Mouse (Mus musculus): ENCODE results near the gene Xrcc6.
A peak's percentile ranks its signal among the peaks of the same experiment; 100 is the strongest.
"Not testable (repeated sequence)": the region's sequence is repeated elsewhere in the genome, so short reads cannot be mapped to it uniquely, and the experiment has no call there.

Gene Xrcc6

DNA sequence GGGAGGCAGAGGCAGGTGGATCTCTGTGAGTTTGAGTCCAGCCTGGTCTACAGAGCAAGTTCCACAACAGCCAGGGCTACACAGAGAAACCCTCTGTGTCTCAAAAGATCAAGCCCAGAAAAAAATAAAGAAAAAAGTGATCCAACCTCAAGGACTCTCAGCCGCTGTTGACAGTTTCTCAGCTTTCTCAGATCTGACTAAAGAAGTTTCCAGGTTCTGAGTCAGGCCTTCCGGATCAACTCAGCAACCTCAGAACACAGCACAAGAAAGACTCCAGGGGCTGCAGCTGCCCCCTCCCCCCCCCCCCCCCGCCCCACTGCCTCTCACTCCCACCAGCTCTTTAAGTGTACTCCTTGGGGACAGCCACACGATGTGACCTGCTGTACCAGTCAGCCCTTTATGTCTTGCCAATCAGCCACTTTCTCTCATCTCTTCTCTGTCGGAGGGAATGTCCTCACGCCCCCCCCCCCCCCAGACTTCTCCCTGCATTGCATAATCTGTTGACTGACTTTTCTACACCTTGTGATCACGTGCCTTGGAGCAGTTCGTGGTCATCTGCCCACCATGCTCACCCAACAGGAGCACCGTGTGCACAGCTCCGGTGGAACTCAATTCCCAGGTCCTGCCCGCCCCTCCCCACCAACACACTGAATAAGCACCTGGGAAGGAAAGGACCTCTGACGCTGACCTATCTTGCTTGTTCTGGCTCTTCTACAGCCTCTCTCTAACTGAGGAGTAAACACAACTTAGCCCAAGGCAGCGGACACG lies 21.4 kb upstream of the Xrcc6 start:
- no peak for DNase-seq (ENCODE audit: low read depth, low spot score)

DNA sequence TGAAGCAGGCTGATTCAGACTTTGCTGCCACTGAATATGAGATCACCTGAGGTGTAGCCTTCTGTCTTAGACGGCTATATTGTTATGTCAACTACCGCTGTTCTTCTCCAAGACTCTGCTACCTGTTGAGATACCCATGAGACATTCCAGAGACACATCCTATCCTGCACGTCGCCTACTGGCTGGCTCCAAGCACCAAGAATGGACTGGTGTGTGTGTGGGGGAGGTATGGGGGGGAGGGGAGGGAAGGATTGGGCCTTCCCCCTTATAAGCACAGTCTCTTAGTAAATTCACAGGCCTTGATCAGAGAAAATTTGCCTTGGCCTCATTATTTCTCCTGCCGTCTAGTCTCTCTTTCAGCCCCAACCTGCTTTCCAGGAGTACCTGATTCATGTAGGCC lies 19.8 kb upstream of the Xrcc6 start:
- no peak for DNase-seq (ENCODE audit: low read depth, low spot score)

DNA sequence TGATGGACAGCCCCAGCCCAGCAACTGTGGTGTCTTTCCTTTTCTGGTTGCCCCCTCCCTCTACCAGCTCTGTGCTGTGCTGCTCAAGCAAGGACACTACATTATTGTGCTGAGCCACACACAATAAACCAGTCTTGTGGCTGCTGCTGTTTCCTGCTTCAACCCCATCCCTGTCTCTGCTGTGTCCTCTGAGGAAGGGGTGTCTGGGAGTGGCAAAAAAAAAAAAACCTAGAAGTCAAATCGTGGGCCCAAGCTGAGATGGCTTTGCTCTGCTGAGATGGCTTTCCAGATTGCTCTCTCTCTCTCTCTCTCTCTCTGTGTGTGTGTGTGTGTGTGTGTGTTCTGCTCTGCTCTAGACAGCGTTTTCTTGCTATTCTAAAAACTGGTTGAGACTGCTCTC lies 19.2 kb upstream of the Xrcc6 start:
- DNase-seq (ENCODE audit: low read depth, low spot score) = no peak

DNA sequence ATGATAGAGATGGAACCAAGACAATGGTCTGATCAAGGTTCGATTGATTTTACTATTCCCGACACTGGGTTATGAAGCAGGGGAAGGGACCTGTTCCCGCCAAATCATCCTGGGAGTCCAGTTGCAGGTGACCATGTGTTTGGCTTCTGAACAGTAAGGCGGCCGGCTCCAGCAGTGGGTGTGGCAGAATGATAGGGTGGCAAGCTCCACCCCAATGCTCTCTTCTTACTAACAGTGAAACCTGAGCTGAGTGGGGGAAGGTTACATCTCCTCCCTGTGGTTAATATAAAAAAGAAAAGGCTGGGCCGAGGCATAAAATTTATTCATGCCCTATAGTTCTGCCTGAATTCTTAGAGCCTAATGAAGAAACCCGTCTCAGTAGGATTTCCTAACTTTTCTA lies 18.5 kb upstream of the Xrcc6 start:
- DNase-seq (ENCODE audit: low read depth, low spot score) = no peak

DNA sequence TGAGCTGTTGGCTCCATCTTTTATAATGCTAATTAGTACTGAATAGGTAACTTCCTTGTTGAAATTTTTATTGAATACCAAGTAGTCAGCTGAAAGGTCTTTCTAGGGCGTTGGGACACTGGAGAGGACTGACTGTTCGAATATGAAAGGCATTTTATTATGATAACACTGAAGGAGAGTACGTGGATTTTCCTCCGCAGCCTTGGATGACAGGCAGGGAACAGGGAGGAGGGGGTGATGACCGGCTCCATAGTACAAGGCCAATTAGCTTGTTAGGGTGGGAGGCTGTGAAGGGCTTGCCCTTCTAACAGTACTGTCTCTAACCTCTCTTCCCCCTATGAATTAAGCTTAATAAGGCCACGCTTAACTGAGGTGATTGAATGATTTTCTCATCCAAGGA lies 18.0 kb upstream of the Xrcc6 start:
- not testable (repeated sequence) for DNase-seq (ENCODE audit: low read depth, low spot score)

- not testable (repeated sequence) for DNase-seq (ENCODE audit: low read depth, low spot score)
These were observed 17.1 kb upstream of the Xrcc6 start for GRCm38 (mm10) chr15:81970498-81970897.

- DNase-seq (ENCODE audit: low read depth, low spot score) = not testable (repeated sequence)
These were observed 12.5 kb upstream of the Xrcc6 start for GRCm38 (mm10) chr15:81975156-81975555.

DNA sequence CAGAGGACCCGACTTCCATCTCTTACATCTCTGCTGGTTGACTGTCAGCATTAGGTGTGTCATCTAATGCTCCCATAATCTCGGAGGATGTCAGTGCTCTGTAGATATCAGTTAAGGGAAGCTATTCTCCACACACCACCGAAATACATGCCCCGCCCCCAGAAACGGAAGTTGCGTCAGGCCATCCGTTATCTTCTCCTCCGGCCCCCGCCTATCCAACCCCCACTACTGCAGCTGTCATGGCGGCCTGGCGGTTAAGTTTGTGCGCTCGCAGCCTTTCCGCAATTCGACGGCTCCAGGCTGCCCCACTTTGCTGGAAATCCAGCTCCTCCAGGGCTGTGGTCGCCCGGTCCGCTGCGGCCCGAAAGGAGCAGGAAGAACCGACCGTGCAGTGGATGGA lies 7.3 kb upstream of the Xrcc6 start, which contains the start of gene 1700029P11Rik:
1700029P11Rik (plus strand) TSS at position 220 of the 400 bp plus-strand sequence.
- no peak for DNase-seq (ENCODE audit: low read depth, low spot score)

DNA sequence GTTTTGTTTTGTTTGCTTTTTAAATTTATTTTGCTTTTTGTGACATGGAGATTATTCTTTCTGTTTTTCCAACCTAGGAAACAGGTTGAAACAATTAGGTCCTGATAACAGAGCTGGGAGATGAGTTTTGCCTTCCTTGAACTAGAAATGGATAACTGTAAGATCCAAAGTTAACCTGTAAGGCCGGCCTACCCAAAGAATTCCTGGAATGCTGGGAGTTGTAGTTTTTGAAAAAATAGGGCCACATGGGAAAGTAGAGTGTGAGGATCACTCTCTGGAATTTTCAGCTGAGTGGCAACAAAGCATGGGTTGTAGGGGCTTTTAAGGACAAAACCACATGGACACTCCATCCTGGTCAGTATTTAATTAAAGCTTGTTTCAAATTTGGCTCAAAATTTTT lies 5.5 kb upstream of the Xrcc6 start:
- DNase-seq (ENCODE audit: low read depth, low spot score) = no peak

GRCm38 (mm10) chr15:81985267-81986161 lies 2.1 kb upstream of the Xrcc6 start:
- no peak for DNase-seq (ENCODE audit: low read depth, low spot score)

GRCm38 (mm10) chr15:81989371-81990062 lies 1.9 kb downstream of the Xrcc6 start:
- peak; percentile 89 for DNase-seq (ENCODE audit: low read depth, low spot score)

- no peak for DNase-seq (ENCODE audit: low read depth, low spot score)
These were observed 2.9 kb downstream of the Xrcc6 start for GRCm38 (mm10) chr15:81990549-81990948.

DNA sequence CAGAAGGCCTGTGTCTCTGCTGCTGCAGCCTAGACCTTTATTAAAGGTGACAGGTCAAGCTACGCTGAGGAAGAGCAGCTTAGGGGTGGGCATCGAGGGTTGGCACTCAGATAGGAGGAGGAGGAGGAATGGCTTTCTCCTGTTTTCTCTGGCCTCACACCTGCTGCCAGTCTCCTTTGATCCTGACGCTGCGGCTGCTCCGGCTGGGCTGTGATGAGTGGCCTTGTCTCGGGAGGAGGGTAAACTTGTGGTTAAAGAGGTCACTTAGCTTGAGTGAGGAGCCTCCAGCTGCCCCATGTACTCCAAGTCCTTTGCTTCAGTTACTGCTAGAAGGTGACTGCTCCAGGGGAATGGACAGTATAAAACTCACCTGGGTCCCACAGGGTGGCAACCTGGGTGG lies 6.4 kb downstream of the Xrcc6 start:
- DNase-seq (ENCODE audit: low read depth, low spot score) = no peak

DNA sequence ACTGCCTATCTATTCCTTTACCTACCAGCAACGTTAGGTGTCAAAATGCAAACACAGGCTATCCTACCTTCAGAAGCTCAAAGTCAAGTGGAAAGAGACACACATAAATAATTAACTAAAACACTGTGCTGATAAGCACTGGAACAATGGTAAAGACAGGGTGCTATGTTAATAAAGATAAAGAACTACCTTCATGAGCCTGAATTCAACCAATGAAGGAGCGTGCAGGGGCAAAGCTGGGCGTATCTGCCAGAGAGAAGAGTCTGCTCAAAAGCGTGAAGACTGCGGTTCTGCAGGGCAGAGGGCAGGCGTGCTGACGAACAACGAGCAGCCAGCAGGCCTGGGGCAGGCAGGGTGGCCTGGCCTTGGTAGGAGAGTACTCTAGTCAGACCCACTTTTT lies 16.6 kb downstream of the Xrcc6 start:
- DNase-seq (ENCODE audit: low read depth, low spot score) = no peak

GRCm38 (mm10) chr15:82011947-82012346 lies 24.3 kb downstream of the Xrcc6 start:
- no peak for DNase-seq (ENCODE audit: low read depth, low spot score)

DNA sequence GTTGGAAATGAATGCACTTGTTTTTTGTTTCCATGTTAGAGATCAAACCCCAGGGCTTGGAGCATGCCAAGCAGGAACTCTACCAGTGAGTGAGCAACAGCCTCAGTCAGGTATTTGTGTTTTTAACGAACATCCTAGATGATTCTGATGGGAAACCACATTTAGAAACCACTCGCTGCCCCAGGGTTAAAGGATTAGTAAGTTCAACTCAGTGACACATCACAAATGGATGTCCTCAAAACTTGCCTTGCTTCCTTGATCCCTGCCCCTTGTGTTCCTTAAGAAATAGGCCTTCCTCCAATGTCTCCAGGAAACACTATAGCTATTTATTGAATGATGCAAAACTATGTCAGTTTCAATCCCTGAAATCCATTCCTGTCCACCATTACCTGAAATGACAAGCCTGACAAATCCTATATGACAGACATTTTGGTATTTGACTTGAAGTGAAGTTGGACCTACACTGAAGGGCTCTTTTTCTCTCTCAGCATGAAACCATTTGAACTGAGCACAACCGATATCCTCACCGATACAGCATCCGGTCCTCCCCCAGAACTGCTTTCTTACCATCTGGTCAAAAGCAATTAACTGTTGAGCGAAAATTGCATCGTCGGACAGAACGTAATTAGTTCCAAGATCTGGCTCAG lies 27.2 kb downstream of the Xrcc6 start:
- DNase-seq (ENCODE audit: low read depth, low spot score) = no peak

DNA sequence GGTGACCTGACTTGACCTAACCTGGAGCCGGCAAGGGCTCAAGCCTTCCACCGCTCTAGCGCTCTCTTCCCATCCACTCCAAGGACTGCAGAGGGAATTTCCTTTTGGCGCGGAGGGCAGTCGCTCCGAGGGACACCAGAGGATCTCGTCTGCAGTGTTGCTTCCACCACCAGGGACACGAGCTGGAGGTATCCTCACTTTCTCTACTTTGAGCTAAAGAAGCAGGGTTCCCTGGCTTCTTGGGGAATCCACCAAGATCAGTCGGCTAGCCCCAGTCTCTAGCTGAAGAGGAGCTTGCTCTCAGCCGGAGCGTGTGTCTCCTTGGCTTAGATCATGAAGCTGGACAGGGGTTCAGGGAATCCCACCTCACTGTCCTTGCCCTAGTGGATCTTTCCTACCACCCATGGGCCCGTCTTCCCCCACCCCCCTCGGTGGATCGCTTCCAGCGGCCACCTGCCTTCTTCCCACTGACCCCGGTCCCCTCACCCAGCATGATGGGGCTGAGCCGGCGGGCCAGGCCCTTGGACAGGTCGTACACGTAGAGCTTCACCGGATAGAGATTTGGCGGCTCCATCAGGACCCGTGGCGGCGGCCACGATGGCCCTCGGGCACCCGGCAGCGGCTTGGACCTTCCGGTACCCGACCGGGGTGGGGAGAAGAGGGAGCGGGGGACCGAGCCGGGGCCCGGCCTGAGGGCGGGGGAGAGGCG lies 27.9 kb downstream of the Xrcc6 start:
- DNase-seq (ENCODE audit: low read depth, low spot score) = no peak

- peak; percentile 97 for DNase-seq (ENCODE audit: low read depth, low spot score)
These were observed 28.6 kb downstream of the Xrcc6 start for GRCm38 (mm10) chr15:82016101-82016808.

- no peak for DNase-seq (ENCODE audit: low read depth, low spot score)
These were observed 29.2 kb downstream of the Xrcc6 start for GRCm38 (mm10) chr15:82016830-82017229.

- DNase-seq (ENCODE audit: low read depth, low spot score) = no peak
These were observed 29.8 kb downstream of the Xrcc6 start for GRCm38 (mm10) chr15:82017461-82017860.
